Mouse (Mus musculus) kidney, postnatal 0 days (tissue): ENCODE measurements at regions not wholly inside any gene's neighbourhood (a gene's known extent, or its start where the extent isn't known, plus 50 kb on each side); places are given as distances from the start of the nearest gene placed in this dataset.

Source experiments
- ATAC-seq: fragments of 200-750 bp; cut with Nextera tagmentation; replicated peaks from 2 replicates; pipeline ENCODE4 v1.8.0; 2017; ENCODE audit warnings: low read depth, moderate number of reproducible peaks, moderate TSS enrichment, moderate library complexity; ENCODE audit not compliant: low FRiP score
- DNase-seq: peaks from one replicate; pipeline ENCODE4 v3.0.0-alpha.2; 2016; ENCODE audit warnings: low spot score
- H3K27ac ChIP-seq: fragments of 300-500 bp; sonication (generic); 2 replicates; pipeline ENCODE4 v1.5.1; 2014; ENCODE audit warnings: mild to moderate bottlenecking
- H3K27me3 ChIP-seq: fragments of 300-500 bp; sonication (generic); 2 replicates; pipeline ENCODE4 v1.6.1; 2014; ENCODE audit warnings: low read length, mixed read lengths; ENCODE audit not compliant: insufficient read depth
- H3K36me3 ChIP-seq: fragments of 300-500 bp; sonication (generic); 2 replicates; pipeline ENCODE4 v1.6.1; 2014; ENCODE audit warnings: low read length, mixed read lengths; ENCODE audit not compliant: insufficient read depth
- H3K4me1 ChIP-seq: fragments of 300-500 bp; sonication (generic); replicated peaks from 2 replicates; pipeline ENCODE4 v1.6.1; 2014; ENCODE audit warnings: antibody characterized with exemption, low read length, mixed read lengths; ENCODE audit not compliant: insufficient read depth
- H3K4me2 ChIP-seq: fragments of 300-500 bp; sonication (generic); 2 replicates; pipeline ENCODE4 v1.6.1; 2014; ENCODE audit warnings: mild to moderate bottlenecking, low read length, moderate library complexity, mixed read lengths
- H3K4me3 ChIP-seq: fragments of 300-500 bp; sonication (generic); replicated peaks from 2 replicates; pipeline ENCODE4 v1.5.1; 2014; ENCODE audit warnings: low read depth, low read length
- H3K9ac ChIP-seq: fragments of 300-500 bp; sonication (generic); 2 replicates; pipeline ENCODE4 v1.6.1; 2014; ENCODE audit warnings: low read depth, low read length
- H3K9me3 ChIP-seq: fragments of 300-500 bp; sonication (generic); replicated peaks from 2 replicates; pipeline ENCODE4 v1.6.1; 2016; ENCODE audit warnings: low read length, inconsistent platforms, mixed read lengths
- CTCF ChIP-seq: IDR thresholded peaks from 2 replicates; pipeline ENCODE4 v1.5.1; 2016; ENCODE audit warnings: antibody characterized with exemption, low read depth, mild to moderate bottlenecking, moderate library complexity
- WGBS: fragments of 180-500 bp; shearing (Covaris S2); extraction: QIAGEN DNeasy Blood & Tissue Kit; methylation state at CpG from one replicate; pipeline ENCODE4 v1.1.7; 2014; 5-methylcytosine and 5-hydroxymethylcytosine counted together

DNA sequence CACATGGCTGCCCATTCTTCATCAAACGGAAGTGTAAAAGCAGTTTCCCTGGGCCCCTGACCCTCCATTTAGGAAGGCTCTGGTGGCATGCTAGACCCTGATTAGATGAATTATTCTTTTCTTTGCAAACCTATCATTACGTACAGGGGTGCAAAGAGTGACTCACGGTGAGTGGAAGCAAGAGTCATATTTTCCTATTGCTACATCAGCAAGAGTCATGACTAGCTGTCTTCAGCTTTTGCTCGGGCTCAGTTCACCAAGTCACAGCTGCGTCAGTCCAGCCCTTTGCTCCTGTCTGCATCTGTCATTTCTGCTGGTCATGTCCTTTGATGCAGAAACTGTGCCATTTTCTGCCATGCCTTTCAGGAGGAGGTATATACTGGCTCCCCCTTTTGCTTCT, 168.7 kb downstream of the Gpam start:
- H3K36me3 ChIP-seq: no peaks in the 10 kb centered on the region
- DNase-seq (no peak), ATAC-seq (no peak)
- no peaks in the 10 kb centered on the region for H3K27me3 ChIP-seq
- H3K27ac ChIP-seq: no peak overlapping the region
- TF ChIP-seq CTCF: no peak
- H3K9me3 ChIP-seq: no peaks in the 10 kb centered on the region
- no peak overlapping the region for H3K9ac ChIP-seq
- H3K4me3 ChIP-seq: no peak overlapping the region
- no peaks in the 10 kb centered on the region for H3K4me1 ChIP-seq
- no peak overlapping the region for H3K4me2 ChIP-seq
- WGBS: 78% methylated on average over 5 of the region's 5 CpGs

- no peaks in the 10 kb centered on the region for H3K9me3 ChIP-seq
- no peak overlapping the region for H3K9ac ChIP-seq
- no peak for TF ChIP-seq CTCF
- no peak overlapping the region for H3K27ac ChIP-seq
- no peaks in the 10 kb centered on the region for H3K36me3 ChIP-seq
- 34% methylated on average over 2 of the region's 2 CpGs for WGBS
- DNase-seq (peak; percentile 76), ATAC-seq (0 out of 2 replicates have a peak, but pooled peaks have one; percentile 25)
- H3K4me3 ChIP-seq: no peak overlapping the region
- no peak overlapping the region for H3K4me2 ChIP-seq
- no peaks in the 10 kb centered on the region for H3K27me3 ChIP-seq
- H3K4me1 ChIP-seq: no peaks in the 10 kb centered on the region
Observed at GRCm38 (mm10) chr19:54955096-54955495, 171.9 kb downstream of the Gpam start.

DNA sequence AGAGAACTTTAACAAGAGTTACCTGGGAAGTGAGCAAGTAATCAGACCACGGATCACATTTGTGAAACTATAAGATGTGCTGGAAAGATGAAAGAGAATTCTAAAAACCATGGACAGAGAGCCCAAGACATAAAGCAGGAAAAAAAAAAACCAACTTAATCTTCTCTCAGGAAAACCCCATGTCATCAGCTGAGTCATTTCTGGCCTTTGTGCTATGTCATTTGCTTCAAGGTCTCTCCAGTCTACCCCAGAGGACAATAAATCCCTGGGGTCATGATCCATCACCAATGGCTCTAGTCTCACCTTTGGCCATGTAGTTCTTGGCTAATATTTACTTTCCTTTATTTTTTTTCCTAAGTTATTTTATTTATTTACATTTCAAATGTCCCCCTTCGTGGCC, 174.5 kb downstream of the Gpam start:
- H3K36me3 ChIP-seq: no peaks in the 10 kb centered on the region
- H3K27me3 ChIP-seq: no peaks in the 10 kb centered on the region
- no peaks in the 10 kb centered on the region for H3K9me3 ChIP-seq
- no peak overlapping the region for H3K27ac ChIP-seq
- H3K4me2 ChIP-seq: no peak overlapping the region
- H3K4me1 ChIP-seq: no peaks in the 10 kb centered on the region
- H3K4me3 ChIP-seq: no peak overlapping the region
- WGBS: 64% methylated on average over 2 of the region's 2 CpGs
- DNase-seq: no peak
- no peak overlapping the region for H3K9ac ChIP-seq
- TF ChIP-seq CTCF: no peak
- ATAC-seq: no peak

DNA sequence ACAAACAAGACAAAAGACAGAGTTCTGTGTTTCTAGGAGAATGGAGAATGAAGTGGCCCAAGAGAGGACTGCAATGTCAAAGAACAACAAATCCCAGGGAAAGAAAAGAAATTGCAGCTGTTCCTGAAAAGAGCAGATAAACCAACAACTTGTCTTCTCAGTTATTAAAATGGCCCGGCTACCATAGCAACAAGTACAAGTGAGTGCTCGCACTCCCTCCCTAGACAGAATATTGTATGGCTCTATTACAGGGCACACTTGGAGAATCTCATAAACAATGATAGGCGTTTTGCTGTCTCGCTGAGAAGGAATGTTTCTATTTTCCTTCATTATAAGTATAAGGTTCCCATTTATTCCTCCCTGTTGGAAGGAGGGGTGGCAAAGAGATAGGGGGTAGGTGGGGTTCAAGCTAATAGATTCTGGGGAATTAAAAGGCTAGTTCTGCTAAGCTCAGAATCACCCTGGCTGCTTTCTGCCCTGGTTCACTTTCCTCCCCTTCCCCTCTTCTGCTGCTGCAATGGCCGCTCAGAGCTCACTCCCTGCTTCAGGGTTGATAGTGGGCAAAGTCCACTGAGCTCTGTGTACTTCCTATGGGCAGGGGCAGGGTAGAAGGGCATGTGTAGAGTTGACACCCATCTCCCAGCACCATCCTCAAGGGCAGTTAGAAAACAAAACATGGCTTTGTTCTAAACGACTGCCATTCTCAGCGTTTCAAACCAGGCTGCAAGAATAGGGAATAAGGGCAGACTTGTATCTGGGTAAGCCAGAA, 178.5 kb downstream of the Gpam start:
- WGBS: 66% methylated on average over 7 of the region's 7 CpGs
- Histone ChIP-seq H3K4me1 (no peaks in the 10 kb centered on the region), H3K4me3 (no peak overlapping the region), H3K36me3 (no peaks in the 10 kb centered on the region), H3K27ac (no peak overlapping the region), H3K4me2 (no peak overlapping the region), H3K9me3 (no peaks in the 10 kb centered on the region), H3K27me3 (no peaks in the 10 kb centered on the region), H3K9ac (no peak overlapping the region)
- no peak for ATAC-seq
- no peak for DNase-seq
- TF ChIP-seq CTCF: no peak

GRCm38 (mm10) chr19:54947583-54947982, 179.5 kb downstream of the Gpam start:
- DNase-seq (no peak), ATAC-seq (no peak)
- no peak overlapping the region for H3K9ac ChIP-seq
- H3K4me2 ChIP-seq: no peak overlapping the region
- H3K27ac ChIP-seq: no peak overlapping the region
- H3K27me3 ChIP-seq: no peaks in the 10 kb centered on the region
- no peaks in the 10 kb centered on the region for H3K4me1 ChIP-seq
- H3K4me3 ChIP-seq: no peak overlapping the region
- TF ChIP-seq CTCF: no peak
- no peaks in the 10 kb centered on the region for H3K36me3 ChIP-seq
- H3K9me3 ChIP-seq: no peaks in the 10 kb centered on the region
- WGBS: 86% methylated on average over 3 of the region's 3 CpGs

GRCm38 (mm10) chr19:54932579-54932978, 194.5 kb downstream of the Gpam start:
- Histone ChIP-seq H3K4me2 (no peak overlapping the region), H3K27ac (no peak overlapping the region), H3K9me3 (no peaks in the 10 kb centered on the region), H3K9ac (no peak overlapping the region), H3K27me3 (no peaks in the 10 kb centered on the region), H3K36me3 (no peaks in the 10 kb centered on the region), H3K4me1 (no peaks in the 10 kb centered on the region), H3K4me3 (no peak overlapping the region)
- no peak for TF ChIP-seq CTCF
- WGBS: 65% methylated on average over 5 of the region's 5 CpGs
- DNase-seq: no peak
- no peak for ATAC-seq

DNA sequence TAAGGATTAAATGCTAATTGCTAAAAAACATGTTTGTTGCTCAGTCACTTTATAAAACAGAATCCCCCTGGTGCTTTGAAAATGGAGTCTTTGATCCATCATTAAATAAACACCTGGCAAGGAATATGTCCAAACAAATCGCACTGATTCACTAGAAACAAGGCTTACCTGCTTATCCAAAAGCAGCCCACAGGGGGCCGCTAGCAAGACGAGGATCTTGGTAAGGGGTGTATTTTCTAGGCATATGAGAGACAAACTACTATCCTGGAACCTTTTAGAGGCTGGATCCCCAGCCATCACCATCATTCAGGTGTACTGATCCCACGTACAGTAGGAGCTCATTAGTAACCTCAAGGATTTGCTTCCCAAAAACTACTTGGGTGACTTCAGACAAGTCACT, 201.2 kb downstream of the Gpam start:
- Histone ChIP-seq H3K4me1 (no peaks in the 10 kb centered on the region), H3K27ac (no peak overlapping the region), H3K4me3 (no peak overlapping the region), H3K4me2 (no peak overlapping the region), H3K27me3 (no peaks in the 10 kb centered on the region), H3K9me3 (no peaks in the 10 kb centered on the region), H3K9ac (no peak overlapping the region), H3K36me3 (no peaks in the 10 kb centered on the region)
- TF ChIP-seq CTCF: no peak
- ATAC-seq (no peak), DNase-seq (no peak)
- WGBS: 74% methylated on average over 4 of the region's 4 CpGs
